Mouse (Mus musculus) midbrain, embryonic 15.5 days (tissue): ENCODE data around the gene Vps25. TPM values are rescaled to one million over a fixed set of nuclear protein-coding genes. Genes with fewer than 3 reads are reported as not detected.
A peak's percentile ranks its signal among the peaks of the same experiment; 100 is the strongest.

ENCODE experiments used
- ATAC-seq: fragments of 200-750 bp; cut with Nextera tagmentation; replicated peaks from 2 replicates; pipeline ENCODE4 v1.8.0; 2017; ENCODE audit warnings: moderate TSS enrichment
- H3K27ac ChIP-seq: fragments of 300-500 bp; sonication (generic); 2 replicates; pipeline ENCODE4 v1.5.1; 2015; ENCODE audit warnings: mild to moderate bottlenecking, inconsistent platforms
- H3K27me3 ChIP-seq: fragments of 300-500 bp; sonication (generic); replicated peaks from 2 replicates; pipeline ENCODE4 v1.6.1; 2015; ENCODE audit warnings: inconsistent platforms
- H3K36me3 ChIP-seq: fragments of 300-500 bp; sonication (generic); replicated peaks from 2 replicates; pipeline ENCODE4 v1.6.1; 2015; ENCODE audit warnings: inconsistent platforms
- H3K4me1 ChIP-seq: fragments of 300-500 bp; sonication (generic); 2 replicates; pipeline ENCODE4 v1.6.1; 2015; ENCODE audit warnings: inconsistent platforms
- H3K4me2 ChIP-seq: fragments of 300-500 bp; sonication (generic); 2 replicates; pipeline ENCODE4 v1.6.1; 2015; ENCODE audit warnings: inconsistent platforms, mild to moderate bottlenecking, moderate library complexity
- H3K4me3 ChIP-seq: fragments of 300-500 bp; sonication (generic); 2 replicates; pipeline ENCODE4 v1.5.1; 2015; ENCODE audit warnings: mild to moderate bottlenecking, inconsistent platforms
- H3K9ac ChIP-seq: fragments of 300-500 bp; sonication (generic); 2 replicates; pipeline ENCODE4 v1.6.1; 2015; ENCODE audit warnings: mild to moderate bottlenecking, inconsistent platforms
- H3K9me3 ChIP-seq: fragments of 300-500 bp; sonication (generic); 2 replicates; pipeline ENCODE4 v1.6.1; 2016; ENCODE audit warnings: inconsistent platforms
- WGBS: fragments of 180-500 bp; shearing (Covaris S2); methylation state at CpG from one replicate; pipeline ENCODE4 v1.1.7; 2015; ENCODE audit warnings: mixed read lengths; 5-methylcytosine and 5-hydroxymethylcytosine counted together
- polyA plus RNA-seq: library from polyadenylated mRNA; unstranded; fragments of >200 nt; fragmentation: Nextera tagmentation; extraction: Ambion mirVana; gene quantifications from 2 replicates; pipeline ENCODE4 v1.2.1, GENCODE M21; 2015

The Vps25 gene
- polyA plus RNA-seq, 1 experiment from 2014 or later: 124 TPM

DNA sequence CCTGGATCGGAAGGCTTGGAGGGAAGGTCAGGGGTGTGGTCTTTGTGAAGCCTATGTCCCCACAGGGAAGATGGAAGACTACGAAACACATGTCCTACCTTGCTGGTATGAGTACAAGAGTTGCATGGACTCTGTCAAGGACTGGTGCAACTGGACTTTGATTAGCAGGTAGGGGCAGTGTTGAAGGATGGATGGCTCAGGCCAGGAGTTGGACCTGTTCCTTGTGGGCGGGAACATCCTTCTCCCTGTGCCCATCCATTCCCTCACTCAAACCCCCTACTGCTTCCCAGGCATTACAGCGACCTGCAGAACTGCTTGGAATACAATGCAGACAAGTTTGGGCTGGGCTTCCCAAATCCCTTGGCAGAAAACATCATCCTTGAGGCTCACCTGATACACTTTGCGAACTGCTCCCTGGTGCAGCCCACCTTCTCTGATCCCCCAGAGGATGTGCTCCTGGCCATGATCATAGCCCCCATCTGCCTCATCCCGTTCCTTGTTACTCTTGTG, 5.9 kb upstream of the Vps25 start:
- Histone ChIP-seq H3K36me3 (no peaks in the 10 kb centered on the region), H3K4me3 (no peak overlapping the region; the same call in 1 of the 2 replicates), H3K27ac (no peak overlapping the region), H3K27me3 (peaks cover 27% of the 10 kb centered on the region), H3K4me1 (peaks cover 17% of the 10 kb centered on the region), H3K9ac (no peak overlapping the region), H3K9me3 (no peaks in the 10 kb centered on the region), H3K4me2 (peak overlapping the region; percentile 78; the same call in 1 of the 2 replicates)
- 77% methylated on average over 6 of the region's 6 CpGs for WGBS
- ATAC-seq: no peak

DNA sequence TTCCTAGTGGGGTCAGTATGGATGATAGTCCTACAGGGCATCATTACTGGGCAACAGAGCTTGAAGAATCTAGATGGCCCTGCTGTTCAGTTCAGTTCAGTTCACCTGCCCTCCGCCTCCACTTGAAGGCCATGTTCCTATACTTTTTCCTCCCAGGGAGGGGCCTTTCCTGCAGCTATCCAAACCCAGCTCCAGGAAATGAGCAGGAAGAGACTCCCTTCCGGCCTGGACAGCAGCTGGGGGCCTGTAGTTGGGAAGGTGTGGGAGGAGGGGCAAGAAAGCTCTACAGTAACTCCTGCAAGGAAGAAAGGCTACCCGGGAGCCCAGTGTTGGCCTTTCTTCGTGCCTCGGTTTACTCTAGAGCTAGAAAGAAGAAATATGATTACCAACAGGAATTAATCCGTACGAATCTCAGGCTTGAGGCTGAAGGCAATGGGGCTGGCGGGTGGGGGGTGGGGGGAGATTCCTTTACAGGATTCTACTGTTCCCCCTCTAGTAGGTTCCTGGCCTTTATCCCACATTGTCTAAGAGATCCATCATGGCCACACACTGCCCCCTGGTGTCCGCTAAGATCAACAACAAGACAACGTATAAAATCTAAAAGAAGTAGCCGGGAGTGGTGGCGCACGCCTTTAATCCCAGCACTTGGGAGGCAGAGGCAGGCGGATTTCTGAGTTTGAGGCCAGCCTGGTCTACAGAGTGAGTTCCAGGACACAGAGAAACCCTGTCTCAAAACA, 5.1 kb upstream of the Vps25 start:
- H3K27me3 ChIP-seq: peaks cover 27% of the 10 kb centered on the region
- H3K36me3 ChIP-seq: no peaks in the 10 kb centered on the region
- no peaks in the 10 kb centered on the region for H3K9me3 ChIP-seq
- ATAC-seq: no peak
- no peak overlapping the region for H3K27ac ChIP-seq
- peaks cover 24% of the 10 kb centered on the region for H3K4me1 ChIP-seq
- WGBS: 41% methylated on average over 14 of the region's 14 CpGs
- no peak overlapping the region for H3K4me3 ChIP-seq
- no peak overlapping the region for H3K4me2 ChIP-seq
- no peak overlapping the region for H3K9ac ChIP-seq

DNA sequence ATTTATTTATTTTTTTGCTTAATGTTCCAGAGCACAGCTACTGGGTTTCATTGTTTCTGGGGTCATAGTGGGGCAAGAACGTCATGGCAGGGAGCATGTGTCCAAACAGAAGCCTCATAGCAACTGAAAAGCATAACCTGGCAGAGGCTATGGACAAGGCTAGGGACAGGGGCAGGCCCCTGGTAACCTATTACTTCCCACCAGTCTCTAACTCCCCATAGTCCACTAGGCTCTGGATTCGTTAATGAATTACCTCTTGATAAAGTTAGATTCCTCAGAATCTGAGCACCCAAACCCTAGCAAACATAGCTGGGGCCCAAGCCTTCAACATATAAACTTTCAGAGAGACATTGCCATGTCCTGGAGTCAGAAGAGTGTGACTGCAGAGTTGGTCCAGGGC, 2.5 kb upstream of the Vps25 start:
- Histone ChIP-seq H3K4me2 (no peak overlapping the region), H3K27ac (no peak overlapping the region), H3K4me3 (no peak overlapping the region), H3K4me1 (peaks cover 29% of the 10 kb centered on the region), H3K36me3 (no peaks in the 10 kb centered on the region), H3K27me3 (peaks cover 11% of the 10 kb centered on the region), H3K9ac (no peak overlapping the region), H3K9me3 (no peaks in the 10 kb centered on the region)
- 75% methylated on average over 2 of the region's 2 CpGs for WGBS
- ATAC-seq: no peak

DNA sequence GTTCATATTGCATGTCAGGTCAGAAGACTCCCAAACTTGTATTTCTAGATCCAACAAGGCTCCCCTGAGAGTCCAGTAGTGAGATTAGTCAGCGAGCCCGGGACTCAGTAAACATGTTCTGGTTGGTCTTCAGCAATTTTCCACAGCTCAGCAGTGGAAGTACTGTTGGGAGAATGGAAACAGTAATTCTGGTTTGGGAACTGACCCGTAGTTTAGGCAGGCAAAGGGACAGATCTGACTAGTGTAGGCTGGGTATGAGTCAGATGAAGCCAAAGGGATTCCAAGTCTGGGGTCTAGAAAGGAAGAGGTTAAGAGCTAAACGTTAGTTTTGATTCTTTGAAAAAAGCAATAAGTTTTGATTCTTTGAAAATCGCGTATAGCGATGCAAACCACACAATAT, 566 bp upstream of the Vps25 start:
- 9% methylated on average over 7 of the region's 7 CpGs for WGBS
- Histone ChIP-seq H3K4me2 (peak overlapping the region; percentile 93), H3K27me3 (peaks cover under 1% of the 10 kb centered on the region; the same call in 1 of the 2 replicates), H3K9ac (peak overlapping the region; percentile 82), H3K4me3 (peak overlapping the region; percentile 74), H3K4me1 (peaks cover 18% of the 10 kb centered on the region), H3K27ac (peak overlapping the region; percentile 89), H3K9me3 (no peaks in the 10 kb centered on the region), H3K36me3 (no peaks in the 10 kb centered on the region)
- ATAC-seq: no peak

DNA sequence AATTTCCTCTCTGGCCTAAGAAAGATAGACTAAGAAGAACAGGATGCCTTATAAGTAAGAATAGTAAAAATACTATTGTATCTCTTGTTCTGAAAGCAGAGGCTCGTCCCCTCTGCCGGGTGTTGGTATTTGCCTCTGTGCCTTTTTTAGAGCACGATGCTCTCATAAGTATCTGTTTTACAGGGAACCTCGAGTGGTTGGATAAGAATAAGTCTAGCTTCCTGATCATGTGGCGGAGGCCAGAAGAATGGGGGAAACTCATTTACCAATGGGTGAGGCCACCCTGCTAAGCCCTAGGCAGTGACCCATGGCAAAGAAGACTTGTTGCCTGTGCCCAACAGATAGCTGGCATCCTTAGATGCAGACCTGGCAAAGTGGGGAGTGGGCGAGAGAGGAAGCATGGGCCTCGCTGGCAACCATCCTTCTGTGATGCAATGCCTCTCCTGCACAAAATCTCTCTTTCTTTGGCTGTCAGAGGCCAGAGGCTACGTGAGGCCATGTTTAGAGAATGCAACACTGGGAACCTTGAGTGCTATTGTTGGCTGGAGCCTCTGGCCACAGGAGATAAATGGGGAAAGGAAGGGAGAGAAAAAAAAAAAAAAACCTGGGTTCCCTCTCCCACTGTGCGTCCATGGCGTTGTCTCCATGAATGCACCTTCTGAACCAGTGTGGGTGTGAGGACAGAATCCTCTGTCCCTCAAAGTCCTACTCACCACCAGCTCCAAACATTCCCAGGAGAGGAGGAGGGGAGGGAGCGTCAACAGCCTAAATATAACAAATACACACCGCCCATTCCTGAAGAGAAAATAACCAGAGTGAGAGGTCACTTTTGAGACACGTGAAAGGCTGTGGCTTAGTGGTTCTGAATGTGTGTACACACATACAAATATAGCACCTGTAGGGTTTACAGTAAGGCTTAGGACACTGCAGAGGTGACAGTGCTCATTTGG, 2.6 kb downstream of the Vps25 start:
- Histone ChIP-seq H3K36me3 (no peaks in the 10 kb centered on the region), H3K27me3 (0 out of 2 replicates have a peak, but pooled peaks cover 3% of the 10 kb centered on the region), H3K4me1 (peaks cover 33% of the 10 kb centered on the region), H3K9me3 (no peaks in the 10 kb centered on the region), H3K9ac (no peak overlapping the region), H3K27ac (no peak overlapping the region), H3K4me2 (no peak overlapping the region), H3K4me3 (no peak overlapping the region)
- no peak for ATAC-seq
- 93% methylated on average over 13 of the region's 13 CpGs for WGBS

DNA sequence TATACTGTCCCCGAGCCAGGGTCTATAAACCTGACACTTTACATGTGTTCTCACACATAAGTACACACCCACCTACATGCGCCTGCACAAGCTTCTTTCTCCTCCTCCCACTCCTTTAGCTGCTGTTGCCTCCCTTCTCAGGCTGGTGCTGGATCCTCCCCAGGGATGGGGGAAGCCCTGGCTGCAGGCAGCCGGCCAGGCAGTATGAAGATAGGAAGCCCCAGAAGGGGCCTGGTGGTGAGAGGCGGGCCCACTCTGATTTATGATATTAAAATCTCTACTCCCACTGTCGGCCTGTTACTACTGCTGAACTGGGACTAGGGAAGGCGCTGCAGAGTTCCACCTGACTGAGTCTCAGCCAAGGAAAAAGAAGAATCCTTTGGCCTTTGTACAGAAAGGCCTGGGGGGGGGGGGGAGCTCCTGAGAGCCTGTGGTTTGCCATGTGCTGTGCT, 5.8 kb downstream of the Vps25 start:
- Histone ChIP-seq H3K36me3 (no peaks in the 10 kb centered on the region), H3K9ac (no peak overlapping the region), H3K27ac (no peak overlapping the region), H3K4me3 (no peak overlapping the region), H3K27me3 (peaks cover 31% of the 10 kb centered on the region), H3K4me1 (peaks cover 31% of the 10 kb centered on the region), H3K4me2 (no peak overlapping the region), H3K9me3 (no peaks in the 10 kb centered on the region)
- 0 out of 2 replicates have a peak, but pooled peaks have one; percentile 30 for ATAC-seq
- 42% methylated on average over 6 of the region's 6 CpGs for WGBS

GRCm38 (mm10) chr11:101259948-101260825, 6.7 kb downstream of the Vps25 start, which contains the start of gene Wnk4:
Gene Wnk4 (plus strand): TSS chr11:101260567.
- H3K27me3 ChIP-seq: peaks cover 37% of the 10 kb centered on the region
- peak; percentile 77 for ATAC-seq
- H3K27ac ChIP-seq: no peak within 1 kb of the TSS
- peak within 1 kb of the TSS; percentile 50 for H3K9ac ChIP-seq
- H3K36me3 ChIP-seq: no peaks in the 10 kb centered on the region
- H3K4me2 ChIP-seq: peak within 1 kb of the TSS; percentile 95
- H3K4me1 ChIP-seq: peaks cover 30% of the 10 kb centered on the region
- WGBS: under 1% methylated on average over 35 of the region's 43 CpGs
- peak within 1 kb of the TSS; percentile 43 for H3K4me3 ChIP-seq
- no peaks in the 10 kb centered on the region for H3K9me3 ChIP-seq

- H3K27ac ChIP-seq: no peak overlapping the region
- no peaks in the 10 kb centered on the region for H3K9me3 ChIP-seq
- H3K36me3 ChIP-seq: no peaks in the 10 kb centered on the region
- H3K4me3 ChIP-seq: peak overlapping the region; percentile 43
- peak overlapping the region; percentile 50 for H3K9ac ChIP-seq
- WGBS: under 1% methylated on average over 30 of the region's 30 CpGs
- H3K27me3 ChIP-seq: peaks cover 40% of the 10 kb centered on the region
- ATAC-seq: 0 out of 2 replicates have a peak, but pooled peaks have one; percentile 6
- peak overlapping the region; percentile 95 for H3K4me2 ChIP-seq
- peaks cover 33% of the 10 kb centered on the region for H3K4me1 ChIP-seq
Observed at GRCm38 (mm10) chr11:101260826-101261380, 7.4 kb downstream of the Vps25 start.

DNA sequence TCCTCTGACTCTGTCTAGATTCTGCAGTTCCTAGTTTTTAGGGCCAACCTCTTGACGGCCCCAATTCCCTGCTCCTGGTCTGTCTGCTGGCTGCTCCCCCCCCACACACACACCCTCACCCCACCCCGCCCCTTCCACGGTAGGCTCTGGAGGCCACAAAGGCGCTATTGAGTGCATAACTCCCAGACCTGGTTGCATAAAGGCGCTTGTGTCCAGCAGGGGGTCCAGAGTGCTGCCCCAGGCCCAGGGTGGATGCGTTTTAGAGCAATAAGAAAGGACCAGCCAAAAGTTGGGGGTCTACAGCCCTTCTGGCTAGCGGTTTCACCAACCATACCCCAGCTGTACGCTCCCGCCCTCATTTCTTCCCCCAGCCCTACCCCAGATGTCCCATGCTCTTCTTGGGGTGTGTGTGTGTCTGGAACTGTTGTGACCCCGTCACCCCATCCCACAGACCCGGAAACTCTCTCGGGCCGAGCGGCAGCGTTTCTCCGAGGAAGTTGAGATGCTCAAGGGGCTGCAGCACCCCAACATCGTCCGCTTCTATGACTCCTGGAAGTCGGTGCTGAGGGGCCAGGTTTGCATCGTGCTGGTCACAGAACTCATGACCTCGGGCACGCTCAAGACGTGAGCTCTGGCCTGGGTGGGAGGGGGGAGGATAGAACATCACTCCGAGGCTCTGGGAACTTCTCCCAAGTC, 8.9 kb downstream of the Vps25 start:
- Histone ChIP-seq H3K4me2 (peak overlapping the region; percentile 12; the same call in 1 of the 2 replicates), H3K4me3 (no peak overlapping the region), H3K9me3 (no peaks in the 10 kb centered on the region), H3K36me3 (no peaks in the 10 kb centered on the region), H3K27me3 (peaks cover 49% of the 10 kb centered on the region), H3K4me1 (peaks cover 33% of the 10 kb centered on the region), H3K9ac (no peak overlapping the region), H3K27ac (no peak overlapping the region)
- ATAC-seq: no peak
- WGBS: 1% methylated on average over 24 of the region's 24 CpGs

DNA sequence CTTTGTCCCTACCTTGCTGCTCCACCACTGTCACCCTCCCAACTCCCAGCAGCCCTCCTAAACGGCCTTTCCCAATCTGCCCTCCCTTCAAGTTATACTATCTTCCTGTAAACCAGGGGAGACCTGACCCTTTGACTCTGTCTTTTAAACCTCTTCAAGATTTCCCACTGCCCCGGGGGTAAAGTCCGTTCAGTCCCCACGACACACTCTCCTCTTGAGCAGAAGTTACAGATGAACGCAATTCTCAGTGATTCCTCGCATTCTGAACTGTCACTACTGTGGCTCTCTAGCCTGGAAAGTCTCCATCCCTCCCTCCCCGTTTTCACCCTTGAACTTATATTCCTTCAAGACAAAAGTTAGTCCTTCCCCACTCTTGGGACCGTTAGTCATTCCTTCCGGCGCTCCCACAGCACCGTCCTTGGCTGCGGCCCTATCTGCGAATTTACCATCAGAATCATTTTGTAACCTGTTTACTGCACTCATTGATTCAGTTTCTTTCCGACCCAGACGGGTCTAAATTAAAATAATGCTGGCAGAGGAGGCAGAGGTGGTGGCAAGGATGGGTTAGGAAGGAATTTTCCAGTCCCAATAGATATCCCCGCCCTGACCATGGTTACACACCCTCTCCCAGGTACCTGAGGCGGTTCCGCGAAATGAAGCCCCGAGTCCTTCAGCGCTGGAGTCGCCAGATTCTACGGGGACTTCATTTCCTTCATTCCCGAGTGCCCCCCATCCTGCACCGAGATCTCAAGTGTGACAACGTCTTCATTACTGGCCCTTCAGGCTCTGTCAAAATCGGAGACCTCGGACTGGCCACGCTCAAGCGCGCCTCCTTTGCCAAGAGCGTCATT, 9.9 kb downstream of the Vps25 start:
- H3K9ac ChIP-seq: no peak overlapping the region
- no peaks in the 10 kb centered on the region for H3K36me3 ChIP-seq
- no peak overlapping the region for H3K27ac ChIP-seq
- no peak overlapping the region for H3K4me3 ChIP-seq
- no peak overlapping the region for H3K4me2 ChIP-seq
- no peaks in the 10 kb centered on the region for H3K9me3 ChIP-seq
- H3K4me1 ChIP-seq: peaks cover 33% of the 10 kb centered on the region
- H3K27me3 ChIP-seq: peaks cover 49% of the 10 kb centered on the region
- no peak for ATAC-seq
- 2% methylated on average over 32 of the region's 32 CpGs for WGBS
